Mouse (Mus musculus): ENCODE measurements around the gene Mgat4e. TPM values are rescaled to one million over a fixed set of nuclear protein-coding genes. Genes with fewer than 3 reads are reported as not detected.

Mgat4e gene
- polyA plus RNA-seq, 1 experiment from 2014 or later = not detected

- Histone ChIP-seq H3K27me3 (no peaks in the 10 kb centered on the region), H3K9ac (no peak overlapping the region), H3K4me1 (replicated peaks) (peaks cover 35% of the 10 kb centered on the region), H3K36me3 (no peaks in the 10 kb centered on the region), H3K9me3 (replicated peaks) (no peaks in the 10 kb centered on the region), H3K27ac (no peak overlapping the region), H3K4me2 (no peak overlapping the region), H3K4me3 (replicated peaks) (no peak overlapping the region)
- no peak for DNase-seq
- ATAC-seq (ENCODE audit: low read depth) = no peak
- WGBS (ENCODE audit: insufficient replicate concordance) = 56% methylated on average over 1 of the region's 1 CpGs
These were observed 18.0 kb upstream of the Mgat4e start for GRCm38 (mm10) chr1:134567511-134567910.

GRCm38 (mm10) chr1:134563726-134564125 lies 14.2 kb upstream of the Mgat4e start:
- ATAC-seq (ENCODE audit: low read depth) (no peak), DNase-seq (no peak)
- Histone ChIP-seq H3K27me3 (no peaks in the 10 kb centered on the region), H3K9ac (no peak overlapping the region), H3K27ac (no peak overlapping the region), H3K4me2 (no peak overlapping the region), H3K9me3 (replicated peaks) (no peaks in the 10 kb centered on the region), H3K4me1 (replicated peaks) (peaks cover 41% of the 10 kb centered on the region), H3K4me3 (replicated peaks) (no peak overlapping the region), H3K36me3 (no peaks in the 10 kb centered on the region)
- WGBS (ENCODE audit: insufficient replicate concordance) = 78% methylated on average over 3 of the region's 3 CpGs

GRCm38 (mm10) chr1:134562457-134562856 lies 13.0 kb upstream of the Mgat4e start:
- no peaks in the 10 kb centered on the region for H3K9me3 ChIP-seq (replicated peaks)
- peak overlapping the region; percentile 99 for H3K4me2 ChIP-seq
- no peak overlapping the region for H3K9ac ChIP-seq
- ATAC-seq (ENCODE audit: low read depth) (no peak), DNase-seq (no peak)
- no peaks in the 10 kb centered on the region for H3K36me3 ChIP-seq
- no peaks in the 10 kb centered on the region for H3K27me3 ChIP-seq
- H3K4me1 ChIP-seq (replicated peaks) = peaks cover 38% of the 10 kb centered on the region
- peak overlapping the region; percentile 92; the same call in 1 of the 2 replicates for H3K4me3 ChIP-seq (replicated peaks)
- H3K27ac ChIP-seq = peak overlapping the region; percentile 14; the same call in 1 of the 2 replicates

GRCm38 (mm10) chr1:134561770-134562143 lies 12.3 kb upstream of the Mgat4e start:
- Histone ChIP-seq H3K9me3 (replicated peaks) (no peaks in the 10 kb centered on the region), H3K36me3 (no peaks in the 10 kb centered on the region), H3K9ac (peak overlapping the region; percentile 91), H3K4me2 (peak overlapping the region; percentile 99), H3K4me1 (replicated peaks) (peaks cover 43% of the 10 kb centered on the region), H3K27me3 (no peaks in the 10 kb centered on the region), H3K27ac (peak overlapping the region; percentile 14; the same call in 1 of the 2 replicates), H3K4me3 (replicated peaks) (peak overlapping the region; percentile 92)
- WGBS (ENCODE audit: insufficient replicate concordance) = 11% methylated on average over 7 of the region's 7 CpGs
- DNase-seq (no peak), ATAC-seq (ENCODE audit: low read depth) (no peak)

GRCm38 (mm10) chr1:134560801-134561769 lies 11.6 kb upstream of the Mgat4e start:
- H3K4me2 ChIP-seq = peak overlapping the region; percentile 99
- under 1% methylated on average over 72 of the region's 76 CpGs for WGBS (ENCODE audit: insufficient replicate concordance)
- H3K4me1 ChIP-seq (replicated peaks) = peaks cover 49% of the 10 kb centered on the region
- no peaks in the 10 kb centered on the region for H3K9me3 ChIP-seq (replicated peaks)
- no peaks in the 10 kb centered on the region for H3K27me3 ChIP-seq
- H3K9ac ChIP-seq = peak overlapping the region; percentile 91
- peak overlapping the region; percentile 92 for H3K4me3 ChIP-seq (replicated peaks)
- no peaks in the 10 kb centered on the region for H3K36me3 ChIP-seq
- DNase-seq (no peak), ATAC-seq (ENCODE audit: low read depth) (peak; percentile 9; the same call in 1 of the 2 replicates)
- H3K27ac ChIP-seq = peak overlapping the region; percentile 35

GRCm38 (mm10) chr1:134560396-134560795 lies 10.9 kb upstream of the Mgat4e start:
- under 1% methylated on average over 49 of the region's 50 CpGs for WGBS (ENCODE audit: insufficient replicate concordance)
- no peaks in the 10 kb centered on the region for H3K36me3 ChIP-seq
- ATAC-seq (ENCODE audit: low read depth) (peak; percentile 42), DNase-seq (peak; percentile 39)
- H3K4me1 ChIP-seq (replicated peaks) = peaks cover 55% of the 10 kb centered on the region
- H3K9ac ChIP-seq = peak overlapping the region; percentile 91
- H3K4me2 ChIP-seq = peak overlapping the region; percentile 99
- no peaks in the 10 kb centered on the region for H3K9me3 ChIP-seq (replicated peaks)
- H3K27me3 ChIP-seq = no peaks in the 10 kb centered on the region
- H3K4me3 ChIP-seq (replicated peaks) = peak overlapping the region; percentile 92
- peak overlapping the region; percentile 35 for H3K27ac ChIP-seq

GRCm38 (mm10) chr1:134559976-134560375 lies 10.5 kb upstream of the Mgat4e start, which contains the start of gene Kdm5b:
TSS of gene Kdm5b (plus strand) at chr1:134560171.
- H3K9me3 ChIP-seq (replicated peaks) = no peaks in the 10 kb centered on the region
- peak within 1 kb of the TSS; percentile 35 for H3K27ac ChIP-seq
- DNase-seq = peak; percentile 66
- H3K9ac ChIP-seq = peak within 1 kb of the TSS; percentile 91
- no peaks in the 10 kb centered on the region for H3K36me3 ChIP-seq
- peaks cover 55% of the 10 kb centered on the region for H3K4me1 ChIP-seq (replicated peaks)
- peak within 1 kb of the TSS; percentile 99 for H3K4me2 ChIP-seq
- ATAC-seq (ENCODE audit: low read depth) = peak; percentile 3; the same call in 1 of the 2 replicates
- WGBS (ENCODE audit: insufficient replicate concordance) = under 1% methylated on average over 34 of the region's 34 CpGs
- H3K27me3 ChIP-seq = no peaks in the 10 kb centered on the region
- H3K4me3 ChIP-seq (replicated peaks) = peak within 1 kb of the TSS; percentile 92

GRCm38 (mm10) chr1:134559226-134559625 lies 9.7 kb upstream of the Mgat4e start:
- H3K9me3 ChIP-seq (replicated peaks) = no peaks in the 10 kb centered on the region
- H3K27ac ChIP-seq = no peak overlapping the region
- no peak overlapping the region for H3K4me2 ChIP-seq
- H3K4me1 ChIP-seq (replicated peaks) = peaks cover 58% of the 10 kb centered on the region
- no peak overlapping the region for H3K4me3 ChIP-seq (replicated peaks)
- no peaks in the 10 kb centered on the region for H3K36me3 ChIP-seq
- 87% methylated on average over 3 of the region's 3 CpGs for WGBS (ENCODE audit: insufficient replicate concordance)
- no peaks in the 10 kb centered on the region for H3K27me3 ChIP-seq
- DNase-seq = no peak
- no peak overlapping the region for H3K9ac ChIP-seq
- no peak for ATAC-seq (ENCODE audit: low read depth)

- Histone ChIP-seq H3K36me3 (no peaks in the 10 kb centered on the region), H3K27me3 (no peaks in the 10 kb centered on the region), H3K4me3 (replicated peaks) (no peak overlapping the region), H3K9ac (no peak overlapping the region), H3K4me1 (replicated peaks) (peaks cover 54% of the 10 kb centered on the region), H3K9me3 (replicated peaks) (no peaks in the 10 kb centered on the region), H3K4me2 (no peak overlapping the region), H3K27ac (no peak overlapping the region)
- WGBS (ENCODE audit: insufficient replicate concordance) = 63% methylated on average over 5 of the region's 5 CpGs
- DNase-seq (no peak), ATAC-seq (ENCODE audit: low read depth) (no peak)
These were observed 9.0 kb upstream of the Mgat4e start for GRCm38 (mm10) chr1:134558511-134558910.

- H3K4me2 ChIP-seq = peak overlapping the region; percentile 96
These were observed 7.3 kb upstream of the Mgat4e start for GRCm38 (mm10) chr1:134556671-134557218.

GRCm38 (mm10) chr1:134555871-134556670 lies 6.6 kb upstream of the Mgat4e start:
- Histone ChIP-seq H3K27me3 (no peaks in the 10 kb centered on the region), H3K9me3 (replicated peaks) (no peaks in the 10 kb centered on the region), H3K4me3 (replicated peaks) (peak overlapping the region; percentile 74), H3K4me1 (replicated peaks) (peaks cover 37% of the 10 kb centered on the region), H3K27ac (peak overlapping the region; percentile 53), H3K4me2 (peak overlapping the region; percentile 96), H3K36me3 (no peaks in the 10 kb centered on the region), H3K9ac (peak overlapping the region; percentile 72)
- DNase-seq (peak; percentile 48), ATAC-seq (ENCODE audit: low read depth) (peak; percentile 7; the same call in 1 of the 2 replicates)
- 2% methylated on average over 46 of the region's 46 CpGs for WGBS (ENCODE audit: insufficient replicate concordance)

More at GRCm38 (mm10) chr1:134556671-134557218, 7.3 kb upstream of the Mgat4e start:
- no peaks in the 10 kb centered on the region for H3K36me3 ChIP-seq
- peak; percentile 88 for DNase-seq
- peak overlapping the region; percentile 53 for H3K27ac ChIP-seq
- peak overlapping the region; percentile 72 for H3K9ac ChIP-seq
- peak overlapping the region; percentile 74 for H3K4me3 ChIP-seq (replicated peaks)
- H3K27me3 ChIP-seq = no peaks in the 10 kb centered on the region
- under 1% methylated on average over 35 of the region's 35 CpGs for WGBS (ENCODE audit: insufficient replicate concordance)
- H3K4me1 ChIP-seq (replicated peaks) = peaks cover 44% of the 10 kb centered on the region
- no peaks in the 10 kb centered on the region for H3K9me3 ChIP-seq (replicated peaks)
- ATAC-seq (ENCODE audit: low read depth) = peak; percentile 93
